13 mouse cellular contexts compared by ENCODE assay signal in the genomic region with DNA sequence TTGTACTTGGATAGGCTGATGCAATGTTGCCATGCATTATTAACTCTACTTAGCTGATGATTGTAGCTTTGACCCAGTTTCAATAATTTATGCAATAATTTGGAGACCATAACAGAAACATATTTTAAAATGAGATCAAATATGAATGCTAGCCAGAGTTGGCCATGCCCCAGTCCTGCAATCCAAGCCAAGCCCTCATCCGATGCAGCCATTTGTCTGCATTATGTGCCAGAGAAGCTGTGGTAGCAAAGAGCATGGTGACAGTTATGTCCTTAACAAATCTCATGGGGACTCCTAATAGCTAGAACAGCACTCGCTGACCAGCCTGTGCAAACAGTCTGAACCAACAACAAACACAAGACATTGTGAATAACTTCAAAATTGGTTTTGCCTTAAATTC.
"Had no signal": no experiment of that assay in that cellular context is flagged by ENCODE, and none has a peak within 500 bp of the region (broad histone marks: within the 10 kb centered on the region; RNA-seq: fewer than 3 reads in every experiment).

No protein-coding gene starts in this region.

- H3K27ac ChIP-seq: kidney, embryonic 15.5 days; left cerebral cortex, adult 2 months; limb, embryonic 13.5 days; midbrain, embryonic 13.5 days; neural tube, embryonic 15.5 days had no signal

- DNase-seq: kidney, postnatal 14 days; lung, embryonic 14.5 days; lung, postnatal 36 days; right cerebral cortex, adult 18-20 months; right cerebral cortex, postnatal 25 days; thymus, postnatal 36 days had no signal

- H3K4me2 ChIP-seq: kidney, embryonic 15.5 days; limb, embryonic 13.5 days; liver, embryonic 11.5 days; lung, embryonic 14.5 days; midbrain, embryonic 13.5 days; neural tube, embryonic 15.5 days had no signal

- ATAC-seq: midbrain, embryonic 13.5 days had no signal

- H3K4me1 ChIP-seq: kidney, embryonic 15.5 days; midbrain, embryonic 13.5 days had no signal

- H3K9me3 ChIP-seq: kidney, embryonic 15.5 days; limb, embryonic 13.5 days; midbrain, embryonic 13.5 days; neural tube, embryonic 15.5 days had no signal

- H3K9ac ChIP-seq: kidney, embryonic 15.5 days; limb, embryonic 13.5 days; lung, embryonic 14.5 days; midbrain, embryonic 13.5 days; neural tube, embryonic 15.5 days had no signal

- H3K36me3 ChIP-seq: kidney, embryonic 15.5 days; limb, embryonic 13.5 days; midbrain, embryonic 13.5 days; neural tube, embryonic 15.5 days had no signal

- H3K27me3 ChIP-seq: kidney, embryonic 15.5 days; limb, embryonic 13.5 days; midbrain, embryonic 13.5 days; neural tube, embryonic 15.5 days had no signal

- H3K4me3 ChIP-seq: kidney, embryonic 15.5 days; left cerebral cortex, adult 2 months; limb, embryonic 13.5 days; midbrain, embryonic 13.5 days; myocyte; neural tube, embryonic 15.5 days had no signal
